Mouse (Mus musculus) neutrophil, adult 5-6 weeks (primary cell): ENCODE data around the gene Ctc1. TPM values are rescaled to one million over a fixed set of nuclear protein-coding genes. Genes with fewer than 3 reads are reported as not detected.
A peak's percentile ranks its signal among the peaks of the same experiment; 100 is the strongest.

Experiments used
- ATAC-seq: fragments of 151-379, 151-347 bp; 2 replicates; pipeline ENCODE4 v1.8.0; 2017; ENCODE audit warnings: mild to moderate bottlenecking, moderate TSS enrichment; ENCODE audit not compliant: insufficient number of reproducible peaks, poor library complexity, low FRiP score, severe bottlenecking; ENCODE audit errors: extremely low read depth
- total RNA-seq: library from RNA; stranded (forward); fragments of 200-1000 nt; gene quantifications from 2 replicates; pipeline ENCODE4 v1.2.3, GENCODE M21; 2017

The Ctc1 gene
- total RNA-seq, 1 experiment from 2014 or later = 42.2 TPM

GRCm38 (mm10) chr11:69063413-69064201 is 47.9 kb downstream of the Ctc1 start:
- ATAC-seq = no peak

- no peak for ATAC-seq
Measured at GRCm38 (mm10) chr11:69064259-69065133, 48.8 kb downstream of the Ctc1 start.

- no peak for ATAC-seq
Measured at GRCm38 (mm10) chr11:69065394-69065925, 49.7 kb downstream of the Ctc1 start.

- ATAC-seq = no peak
Measured at GRCm38 (mm10) chr11:69066163-69066861, 50.6 kb downstream of the Ctc1 start.

GRCm38 (mm10) chr11:69066956-69067355 is 51.2 kb downstream of the Ctc1 start:
- ATAC-seq = peak; percentile 45

- ATAC-seq = no peak
Measured at GRCm38 (mm10) chr11:69067601-69068000, 51.9 kb downstream of the Ctc1 start.

GRCm38 (mm10) chr11:69070093-69070492 is 54.4 kb downstream of the Ctc1 start:
- no peak for ATAC-seq

GRCm38 (mm10) chr11:69070590-69071222 is 55.0 kb downstream of the Ctc1 start, which contains the start of gene Tmem107:
Gene Tmem107 (plus strand): TSS chr11:69070806.
- peak; percentile 70 for ATAC-seq

GRCm38 (mm10) chr11:69071262-69071661 is 55.6 kb downstream of the Ctc1 start:
- ATAC-seq = no peak

GRCm38 (mm10) chr11:69072234-69072633 is 56.5 kb downstream of the Ctc1 start:
- no peak for ATAC-seq

GRCm38 (mm10) chr11:69072666-69073064 is 57.0 kb downstream of the Ctc1 start:
- ATAC-seq = no peak

GRCm38 (mm10) chr11:69073065-69073888 is 57.6 kb downstream of the Ctc1 start:
- peak; percentile 65 for ATAC-seq

GRCm38 (mm10) chr11:69073951-69074775 is 58.5 kb downstream of the Ctc1 start:
- no peak for ATAC-seq

GRCm38 (mm10) chr11:69074776-69075069 is 59.0 kb downstream of the Ctc1 start:
- no peak for ATAC-seq

GRCm38 (mm10) chr11:69075764-69076479 is 60.2 kb downstream of the Ctc1 start:
- no peak for ATAC-seq

GRCm38 (mm10) chr11:69076572-69076971 is 60.9 kb downstream of the Ctc1 start:
- no peak for ATAC-seq

GRCm38 (mm10) chr11:69077316-69077715 is 61.6 kb downstream of the Ctc1 start:
- no peak for ATAC-seq
